Mouse (Mus musculus) embryonic fibroblast, embryonic 13.5 days (primary cell): ENCODE results near the gene Podxl2. TPM values are rescaled to one million over a fixed set of nuclear protein-coding genes. Genes with fewer than 3 reads are reported as not detected.

Source experiments
- H3K27ac ChIP-seq: 2 replicates; pipeline ENCODE4 v1.5.1; 2012; ENCODE audit warnings: low read length, control low read depth, inconsistent platforms; ENCODE audit not compliant: insufficient read depth
- H3K4me1 ChIP-seq: 2 replicates; pipeline ENCODE4 v1.6.1; 2011; ENCODE audit warnings: low read length; ENCODE audit not compliant: control insufficient read depth, insufficient read depth
- H3K4me3 ChIP-seq: 2 replicates; pipeline ENCODE4 v1.5.1; 2011; ENCODE audit warnings: mild to moderate bottlenecking, control low read depth, low read length; ENCODE audit not compliant: insufficient read depth
- CTCF ChIP-seq: IDR thresholded peaks from 2 replicates; pipeline ENCODE4 v1.5.1; 2011; ENCODE audit warnings: mild to moderate bottlenecking, control low read depth, low read length, moderate library complexity, borderline replicate concordance; ENCODE audit not compliant: insufficient read depth
- POLR2A ChIP-seq: IDR thresholded peaks from 2 replicates; pipeline ENCODE4 v1.6.1; 2011; ENCODE audit warnings: low read depth, mild to moderate bottlenecking, control low read depth, low read length, moderate library complexity
- polyA plus RNA-seq: library from polyadenylated mRNA; stranded (reverse); fragments of >200 nt; gene quantifications from 2 replicates; pipeline ENCODE4 v1.2.4, GENCODE M21; 2011; ENCODE audit warnings: low read depth; ENCODE audit not compliant: missing spikeins, insufficient read length

Podxl2 gene
- polyA plus RNA-seq, 1 experiment = 13.9 TPM

DNA sequence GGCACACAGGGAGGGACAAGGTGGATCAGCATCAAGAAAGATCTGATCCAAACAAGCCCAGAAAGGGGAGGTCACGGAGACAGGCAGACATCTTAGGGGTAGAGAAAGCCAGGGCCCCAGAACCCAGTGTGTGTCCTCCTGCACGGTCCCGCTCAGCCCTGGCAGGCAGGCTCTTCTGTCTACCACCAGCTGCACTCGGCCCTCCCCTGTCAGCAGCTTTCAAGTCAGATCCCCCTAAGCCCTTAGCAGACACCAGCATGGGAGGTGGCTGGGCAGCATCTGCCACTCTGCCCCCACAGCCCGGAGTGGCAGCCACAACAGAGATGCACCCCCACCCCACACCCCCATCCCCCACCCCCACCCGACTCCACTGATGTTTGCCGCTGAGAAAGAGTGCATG is 2.0 kb downstream of the Podxl2 start:
- no peak overlapping the region for H3K27ac ChIP-seq
- no peak for TF ChIP-seq POLR2A
- no peak for TF ChIP-seq CTCF
- H3K4me3 ChIP-seq = no peak overlapping the region
- H3K4me1 ChIP-seq = peaks cover 11% of the 10 kb centered on the region

DNA sequence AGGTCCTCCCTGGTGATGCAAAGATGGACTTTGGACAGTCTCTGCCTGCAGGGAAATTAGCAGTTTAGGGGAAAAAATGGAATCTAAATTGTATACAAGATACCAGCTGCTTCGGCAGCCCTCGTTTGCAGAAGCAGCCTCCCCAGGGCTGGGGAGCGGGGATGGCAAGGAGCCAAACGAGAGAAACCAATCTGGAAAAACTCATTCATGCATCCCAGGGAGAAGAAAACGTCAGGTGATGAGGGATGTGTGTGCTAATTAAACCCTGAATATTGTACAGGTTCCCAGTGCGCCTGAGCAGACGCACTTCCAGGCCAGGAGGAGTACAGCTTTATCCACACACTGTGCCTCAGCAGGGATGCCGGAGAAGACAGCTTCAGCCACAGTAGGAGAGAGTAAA is 3.3 kb downstream of the Podxl2 start:
- H3K4me1 ChIP-seq = peaks cover 11% of the 10 kb centered on the region
- H3K27ac ChIP-seq = no peak overlapping the region
- TF ChIP-seq CTCF (no peak), POLR2A (no peak)
- H3K4me3 ChIP-seq = no peak overlapping the region

DNA sequence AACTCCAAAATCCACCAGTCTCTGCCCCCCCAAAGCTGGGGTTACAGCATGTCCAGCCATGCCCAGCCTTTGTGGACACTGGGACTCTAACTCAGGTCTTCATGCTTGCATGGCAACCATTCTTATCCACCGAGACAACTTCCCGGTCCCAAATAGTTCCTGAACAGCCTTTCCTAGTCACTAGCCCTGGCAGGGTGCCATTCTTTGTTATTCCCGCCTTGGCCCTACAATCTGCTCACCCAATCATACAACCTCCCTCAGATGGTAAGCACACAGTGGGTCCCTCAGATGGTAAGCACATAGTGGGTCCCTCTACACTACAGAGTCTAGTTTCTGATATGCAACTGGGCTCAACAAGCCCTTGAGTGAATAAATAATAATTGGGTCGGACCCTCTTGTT is 4.2 kb downstream of the Podxl2 start:
- no peak overlapping the region for H3K4me3 ChIP-seq
- H3K4me1 ChIP-seq = peaks cover 11% of the 10 kb centered on the region
- TF ChIP-seq CTCF (no peak), POLR2A (no peak)
- no peak overlapping the region for H3K27ac ChIP-seq

DNA sequence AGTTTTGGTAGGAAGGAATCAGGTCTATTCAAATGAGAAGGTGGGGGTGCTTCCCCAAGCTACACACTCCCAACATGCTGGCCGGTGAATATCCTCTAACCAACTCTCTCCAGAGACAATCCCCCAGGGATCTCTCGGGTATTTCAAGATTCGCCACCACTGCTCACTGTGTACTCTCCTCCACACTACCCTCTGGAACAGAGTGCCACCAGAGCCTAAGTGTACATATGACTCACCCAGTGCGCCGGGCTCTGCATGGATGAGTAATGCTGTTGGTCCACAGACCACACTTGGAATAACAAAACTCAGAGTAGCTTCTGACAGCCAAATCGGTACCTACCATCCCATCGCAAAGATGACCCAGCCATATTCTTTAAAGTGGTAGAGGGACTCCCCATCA is 5.4 kb downstream of the Podxl2 start:
- no peak for TF ChIP-seq POLR2A
- no peak for TF ChIP-seq CTCF
- Histone ChIP-seq H3K27ac (no peak overlapping the region), H3K4me3 (no peak overlapping the region), H3K4me1 (peaks cover 11% of the 10 kb centered on the region)

DNA sequence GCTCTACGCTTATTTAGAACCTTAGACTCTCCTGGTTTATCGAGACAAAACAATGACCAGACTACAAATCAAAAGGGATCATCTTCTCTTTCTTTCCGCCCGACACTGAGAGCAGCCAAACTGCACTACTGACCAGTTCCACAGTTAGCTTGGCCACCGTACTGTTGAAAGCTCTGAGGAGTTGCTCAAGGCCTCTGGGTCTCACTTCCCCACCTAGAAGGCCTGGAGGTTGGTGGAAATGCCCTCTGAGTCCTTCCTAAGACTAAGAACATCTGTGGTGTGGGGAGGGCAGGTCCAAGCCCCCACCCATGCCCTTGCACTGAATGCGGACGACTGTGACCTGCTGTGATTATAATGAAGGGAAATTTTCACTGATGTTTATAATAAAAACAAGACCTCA is 9.1 kb downstream of the Podxl2 start:
- no peak overlapping the region for H3K27ac ChIP-seq

DNA sequence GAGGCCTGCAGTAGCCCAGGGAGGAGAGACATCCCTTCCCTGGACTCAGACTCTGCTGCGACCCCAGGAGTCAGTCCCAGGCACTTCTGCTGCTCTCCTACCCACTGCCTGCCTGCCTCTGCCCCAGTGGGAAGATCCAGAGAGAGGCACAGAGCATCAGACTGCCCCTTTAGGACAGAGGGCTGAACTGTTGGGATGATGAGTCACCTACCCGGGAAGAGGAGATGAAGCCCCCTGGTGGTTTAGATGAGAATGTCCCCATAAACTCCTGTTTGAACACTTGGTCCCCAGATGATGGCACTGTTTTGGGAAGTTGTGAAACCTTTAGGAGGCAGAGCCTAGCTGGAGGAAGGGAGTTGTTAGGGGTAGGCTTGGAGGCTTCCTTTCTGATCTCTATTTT is 13.9 kb downstream of the Podxl2 start:
- Histone ChIP-seq H3K27ac (no peak overlapping the region), H3K4me1 (no peaks in the 10 kb centered on the region)

More for the DNA sequence above, 9.1 kb downstream of the Podxl2 start:
- TF ChIP-seq CTCF (no peak), POLR2A (no peak)
- H3K4me3 ChIP-seq = no peak overlapping the region
- H3K4me1 ChIP-seq = peaks cover 11% of the 10 kb centered on the region

DNA sequence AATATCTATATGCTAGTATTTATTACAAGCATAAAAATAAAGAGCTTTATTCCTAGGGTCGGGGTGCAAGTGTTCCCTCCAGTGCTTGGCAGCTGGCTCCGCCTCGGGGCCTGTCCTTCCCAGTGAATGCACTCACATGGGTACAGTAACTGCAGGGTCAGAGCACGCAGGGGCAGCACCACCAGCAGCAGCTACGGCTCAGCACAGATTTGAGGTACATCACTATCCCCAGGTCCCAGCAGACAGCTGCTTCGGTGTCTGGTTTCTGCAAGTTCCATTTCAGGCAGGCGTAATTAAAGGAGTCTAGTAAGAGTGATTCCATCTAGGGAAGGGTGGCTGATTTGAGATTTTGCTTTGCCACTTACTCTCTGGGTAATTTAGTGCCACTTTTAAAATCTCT is 16.5 kb downstream of the Podxl2 start:
- no peak overlapping the region for H3K27ac ChIP-seq
- H3K4me1 ChIP-seq = no peaks in the 10 kb centered on the region
- TF ChIP-seq POLR2A (no peak), CTCF (no peak)
- no peak overlapping the region for H3K4me3 ChIP-seq

More for the DNA sequence above, 13.9 kb downstream of the Podxl2 start:
- TF ChIP-seq CTCF (peak; percentile 35; the same call in 1 of the 2 replicates), POLR2A (no peak)
- no peak overlapping the region for H3K4me3 ChIP-seq

DNA sequence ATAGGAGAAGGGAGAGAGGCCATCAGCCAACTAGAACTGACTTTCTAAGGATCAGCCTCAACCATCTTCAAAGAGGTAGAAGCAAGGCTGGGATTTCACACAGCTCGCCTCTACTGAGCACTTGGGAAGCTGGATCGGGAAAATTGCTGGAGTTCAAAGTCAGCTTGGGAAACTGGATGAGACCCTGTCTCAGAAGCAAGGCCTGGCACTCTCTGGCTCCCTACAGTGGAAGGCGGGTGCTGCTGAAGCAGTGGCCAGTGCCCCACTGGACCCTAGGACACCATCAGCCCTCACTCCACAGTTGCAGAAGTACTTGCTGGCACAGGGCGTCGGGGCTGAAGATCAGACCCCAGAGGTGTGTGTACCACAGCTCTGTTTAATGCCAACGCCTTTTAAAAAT is 17.0 kb downstream of the Podxl2 start:
- no peak for TF ChIP-seq POLR2A
- TF ChIP-seq CTCF = no peak
- no peak overlapping the region for H3K27ac ChIP-seq
- no peaks in the 10 kb centered on the region for H3K4me1 ChIP-seq
- H3K4me3 ChIP-seq = no peak overlapping the region

DNA sequence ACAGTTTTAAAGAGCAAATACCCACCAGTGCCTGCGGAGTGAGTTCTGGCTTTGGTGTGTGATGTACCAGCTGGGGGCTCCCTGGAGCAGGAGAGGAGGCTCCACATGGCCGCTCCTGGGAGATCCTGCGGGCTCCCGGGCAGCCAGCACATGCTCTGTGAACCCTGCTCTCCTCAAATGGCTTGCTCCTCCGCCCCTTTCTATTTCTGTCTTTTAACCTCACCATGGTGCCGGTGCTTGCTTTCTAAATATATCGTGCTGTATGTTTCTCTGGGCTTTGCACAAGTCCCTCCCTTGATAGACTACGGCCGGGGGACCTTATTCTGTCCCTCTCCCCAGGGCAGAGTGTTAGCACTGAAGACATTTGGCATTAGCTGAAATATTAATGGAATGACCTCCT is 17.6 kb downstream of the Podxl2 start:
- Histone ChIP-seq H3K27ac (no peak overlapping the region), H3K4me1 (no peaks in the 10 kb centered on the region), H3K4me3 (no peak overlapping the region)
- TF ChIP-seq CTCF = 0 out of 2 replicates have a peak, but pooled peaks have one; percentile 11
- TF ChIP-seq POLR2A = no peak

DNA sequence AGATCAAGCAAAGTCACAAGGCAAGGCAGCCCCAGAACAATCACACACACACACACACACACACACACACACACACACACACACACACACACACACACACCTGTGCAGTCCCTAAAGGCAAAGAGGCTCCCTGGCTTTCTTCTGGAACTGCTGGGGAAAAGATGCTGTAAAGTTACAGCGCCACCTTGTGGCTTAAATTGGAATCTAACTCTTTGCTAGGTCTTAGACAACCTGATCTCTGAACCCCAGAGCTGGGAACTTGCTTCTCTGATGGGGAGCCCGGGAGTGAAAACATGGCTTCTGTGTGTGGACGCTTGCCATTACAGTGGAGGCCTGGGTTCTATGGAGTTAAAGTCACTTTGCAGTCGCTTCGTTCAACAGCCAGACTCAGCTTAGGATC is 19.2 kb downstream of the Podxl2 start:
- no peak for TF ChIP-seq CTCF
- no peak for TF ChIP-seq POLR2A
- Histone ChIP-seq H3K4me1 (no peaks in the 10 kb centered on the region), H3K4me3 (no peak overlapping the region), H3K27ac (no peak overlapping the region)

DNA sequence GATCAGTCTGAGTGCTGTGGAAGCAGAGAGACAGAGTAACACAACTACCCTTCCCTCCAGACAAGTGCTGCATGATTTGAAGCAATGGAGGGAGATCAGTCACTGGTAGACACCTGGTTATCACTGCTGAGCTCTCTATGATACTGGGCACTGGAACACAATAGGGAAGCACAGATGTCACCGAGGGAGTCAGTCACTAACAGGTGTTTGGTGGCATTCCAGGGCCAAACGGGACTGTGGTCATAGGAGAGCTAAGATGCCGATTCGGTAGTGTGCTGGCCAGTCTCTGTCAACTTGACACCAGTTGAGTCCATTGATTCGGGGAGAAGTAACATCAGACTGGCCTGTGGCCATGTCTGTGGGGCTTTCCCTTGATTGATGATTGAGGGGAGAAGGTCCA is 20.3 kb downstream of the Podxl2 start:
- TF ChIP-seq CTCF (no peak), POLR2A (no peak)
- Histone ChIP-seq H3K27ac (no peak overlapping the region), H3K4me1 (no peaks in the 10 kb centered on the region), H3K4me3 (no peak overlapping the region)
